Mouse (Mus musculus): ENCODE measurements around the gene St7. TPM values are rescaled to one million over a fixed set of nuclear protein-coding genes. Genes with fewer than 3 reads are reported as not detected.

The St7 gene
- total RNA-seq, 2 experiments from 2014 or later, result 53.8 to 56.1 TPM

- no peak for TF ChIP-seq CTCF (conservative IDR thresholded peaks at IDR 0.05)
- Histone ChIP-seq H3K27ac (peak overlapping the region; percentile 28; the same call in 1 of the 2 replicates), H3K4me3 (no peak overlapping the region)
- DNase-seq (ENCODE audit: low spot score in 2 of 2), result no peak
Measured at GRCm38 (mm10) chr6:17816865-17817435, 124.2 kb downstream of the St7 start.

DNA sequence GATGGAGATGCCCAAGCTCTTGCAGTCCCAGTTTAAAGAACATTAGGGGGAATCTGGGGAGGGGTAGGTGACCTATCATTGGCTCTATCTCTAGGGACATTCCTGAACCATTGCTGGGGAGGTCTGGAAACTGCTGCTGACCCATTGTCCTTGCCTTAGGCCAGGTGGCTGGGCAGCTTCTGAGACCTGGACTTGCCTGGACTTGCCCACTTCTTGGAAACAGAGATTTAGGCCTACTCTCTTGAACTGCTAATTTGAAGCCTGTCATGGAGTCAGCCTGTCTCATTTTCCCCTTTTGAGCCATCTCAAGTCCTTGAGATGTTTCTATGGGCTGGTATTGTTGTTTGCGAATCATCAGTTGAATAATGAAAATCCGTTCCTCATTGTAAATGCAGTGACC is 130.9 kb downstream of the St7 start:
- Histone ChIP-seq H3K4me3 (no peak overlapping the region), H3K27ac (no peak overlapping the region)
- DNase-seq (ENCODE audit: low spot score in 2 of 2), result no peak
- no peak for TF ChIP-seq CTCF (conservative IDR thresholded peaks at IDR 0.05)

DNA sequence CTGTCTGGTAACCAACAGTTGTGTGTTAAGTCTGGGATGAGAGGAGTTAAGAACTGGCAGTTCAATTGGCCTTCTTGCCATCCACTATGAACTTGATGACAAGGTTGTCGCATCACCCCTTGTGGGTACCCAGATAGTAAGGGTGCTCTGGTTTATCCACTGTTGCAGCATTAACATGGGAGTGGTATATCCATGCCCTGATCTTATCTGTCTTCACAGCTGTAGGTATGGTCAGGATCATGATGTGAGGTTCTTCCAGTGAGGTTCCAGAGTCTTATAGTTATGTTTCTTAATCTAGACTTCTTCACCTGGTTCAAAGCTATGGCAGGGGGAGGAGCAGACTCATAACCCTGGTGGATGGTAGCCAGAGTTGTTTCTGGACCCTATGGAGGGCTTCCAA is 132.0 kb downstream of the St7 start:
- DNase-seq (ENCODE audit: low spot score in 2 of 2), result no peak
- Histone ChIP-seq H3K27ac (no peak overlapping the region), H3K4me3 (no peak overlapping the region)
- TF ChIP-seq CTCF (conservative IDR thresholded peaks at IDR 0.05), result no peak

- no peak overlapping the region for H3K4me3 ChIP-seq
- no peak for TF ChIP-seq CTCF (conservative IDR thresholded peaks at IDR 0.05)
- H3K27ac ChIP-seq, result peak overlapping the region; percentile 3; the same call in 1 of the 2 replicates
- no peak for DNase-seq (ENCODE audit: low spot score in 2 of 2)
Measured at GRCm38 (mm10) chr6:17828382-17828781, 135.6 kb downstream of the St7 start.

GRCm38 (mm10) chr6:17829981-17830380 is 137.2 kb downstream of the St7 start:
- Histone ChIP-seq H3K4me3 (no peak overlapping the region), H3K27ac (no peak overlapping the region)
- TF ChIP-seq CTCF (conservative IDR thresholded peaks at IDR 0.05), result no peak
- no peak for DNase-seq (ENCODE audit: low spot score in 2 of 2)

- DNase-seq (ENCODE audit: low spot score in 2 of 2), result peak; percentile 66 to 81
- H3K4me3 ChIP-seq, result no peak overlapping the region
- no peak overlapping the region for H3K27ac ChIP-seq
- peak; percentile 92 for TF ChIP-seq CTCF (conservative IDR thresholded peaks at IDR 0.05)
Measured at GRCm38 (mm10) chr6:17834493-17834892, 141.8 kb downstream of the St7 start.

- Histone ChIP-seq H3K4me3 (no peak overlapping the region), H3K27ac (no peak overlapping the region)
- no peak for TF ChIP-seq CTCF (conservative IDR thresholded peaks at IDR 0.05)
- no peak for DNase-seq (ENCODE audit: low spot score in 2 of 2)
Measured at GRCm38 (mm10) chr6:17835693-17836092, 143.0 kb downstream of the St7 start.

GRCm38 (mm10) chr6:17837676-17838075 is 144.9 kb downstream of the St7 start:
- TF ChIP-seq CTCF (conservative IDR thresholded peaks at IDR 0.05), result no peak
- no peak overlapping the region for H3K27ac ChIP-seq
- DNase-seq (ENCODE audit: low spot score in 2 of 2), result no peak
- no peak overlapping the region for H3K4me3 ChIP-seq

- Histone ChIP-seq H3K4me3 (no peak overlapping the region), H3K27ac (no peak overlapping the region)
- DNase-seq (ENCODE audit: low spot score in 2 of 2), result no peak
- TF ChIP-seq CTCF (conservative IDR thresholded peaks at IDR 0.05), result no peak
Measured at GRCm38 (mm10) chr6:17840431-17840830, 147.7 kb downstream of the St7 start.

DNA sequence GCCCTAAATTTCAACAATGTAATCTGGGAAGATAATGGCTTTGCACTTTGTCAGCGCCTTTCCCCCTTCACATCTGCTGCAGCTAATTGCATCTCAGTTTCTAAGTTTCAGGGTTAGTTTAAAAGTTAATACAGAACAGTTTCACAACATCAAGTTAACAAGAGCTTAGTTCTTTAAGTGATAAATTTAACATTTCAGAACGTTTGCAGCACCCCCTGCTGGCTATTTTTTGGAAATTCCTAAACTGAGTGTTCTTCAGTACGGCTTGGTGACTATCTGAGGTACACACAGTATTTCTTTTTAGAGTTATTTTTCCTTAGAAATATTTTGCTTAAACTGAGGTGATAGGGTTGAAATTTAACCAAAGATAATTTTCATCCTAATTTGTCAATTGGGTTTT is 150.0 kb downstream of the St7 start:
- no peak overlapping the region for H3K27ac ChIP-seq
- peak; percentile 32 to 75 for DNase-seq (ENCODE audit: low spot score in 2 of 2)
- no peak overlapping the region for H3K4me3 ChIP-seq
- peak; percentile 90 for TF ChIP-seq CTCF (conservative IDR thresholded peaks at IDR 0.05)

DNA sequence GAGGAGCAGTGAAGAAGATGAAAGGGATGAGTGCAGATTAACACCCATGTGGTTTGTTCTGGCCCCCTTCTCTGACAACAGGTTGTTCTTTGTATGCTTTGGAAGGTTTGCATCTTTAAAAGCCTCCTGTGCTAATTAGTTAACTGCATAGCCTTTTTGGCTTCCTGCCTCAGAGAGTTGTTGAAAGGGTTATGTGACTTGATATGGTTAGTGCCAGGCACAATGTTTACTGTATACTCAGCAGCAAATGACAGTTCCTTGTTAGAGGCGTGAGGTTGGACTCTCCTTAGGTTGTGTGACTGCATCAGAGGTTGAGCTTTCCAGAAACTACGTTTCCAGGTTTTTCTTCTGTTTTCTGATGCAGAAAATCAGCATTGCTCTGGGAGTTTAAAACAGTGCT is 158.6 kb downstream of the St7 start:
- Histone ChIP-seq H3K4me3 (no peak overlapping the region), H3K27ac (no peak overlapping the region)
- no peak for DNase-seq (ENCODE audit: low spot score in 2 of 2)
- TF ChIP-seq CTCF (conservative IDR thresholded peaks at IDR 0.05), result no peak

GRCm38 (mm10) chr6:17853587-17854274 is 161.0 kb downstream of the St7 start:
- TF ChIP-seq CTCF (conservative IDR thresholded peaks at IDR 0.05), result no peak
- Histone ChIP-seq H3K4me3 (no peak overlapping the region), H3K27ac (no peak overlapping the region)
- DNase-seq (ENCODE audit: low spot score in 2 of 2), result no peak

DNA sequence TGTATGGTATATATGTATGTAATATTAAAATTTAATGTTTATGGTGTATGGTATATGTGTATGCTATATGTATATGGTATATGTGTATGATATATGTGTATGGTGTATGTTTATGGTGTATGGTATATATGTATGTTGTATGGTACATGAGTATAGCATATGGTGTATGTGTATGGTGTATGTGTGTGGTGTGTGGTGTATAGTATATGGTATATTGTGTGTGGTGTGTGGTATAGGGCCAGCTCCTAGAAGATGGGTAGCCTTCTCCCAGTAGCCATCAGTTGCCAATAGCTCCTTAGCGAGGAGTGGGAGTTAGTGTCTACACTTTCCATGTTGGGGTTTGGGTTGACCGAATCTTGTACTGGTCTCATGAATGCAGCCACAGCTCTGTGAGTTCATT is 162.9 kb downstream of the St7 start:
- TF ChIP-seq CTCF (conservative IDR thresholded peaks at IDR 0.05), result no peak
- no peak for DNase-seq (ENCODE audit: low spot score in 2 of 2)
- no peak overlapping the region for H3K27ac ChIP-seq
- no peak overlapping the region for H3K4me3 ChIP-seq

DNA sequence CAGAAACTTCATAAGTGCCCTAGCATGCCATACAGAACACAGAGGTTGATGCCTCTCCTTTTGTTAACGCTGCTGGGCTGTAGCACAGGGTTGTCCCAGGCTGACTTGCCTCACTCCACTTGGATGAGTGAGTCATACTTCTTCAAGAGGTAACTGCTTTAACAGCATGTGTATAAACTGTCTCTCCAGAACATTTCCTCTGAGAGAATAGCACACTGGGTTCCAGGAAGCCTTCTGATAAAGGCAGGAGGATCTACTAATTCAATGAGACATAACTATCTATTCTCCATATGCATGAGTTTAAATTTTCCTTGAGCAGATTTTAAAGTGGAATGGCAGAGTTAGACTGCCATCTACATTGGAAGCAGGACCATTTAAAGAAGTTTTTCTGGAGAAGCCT is 166.8 kb downstream of the St7 start:
- no peak for TF ChIP-seq CTCF (conservative IDR thresholded peaks at IDR 0.05)
- no peak overlapping the region for H3K4me3 ChIP-seq
- H3K27ac ChIP-seq, result peak overlapping the region; percentile 56
- no peak for DNase-seq (ENCODE audit: low spot score in 2 of 2)
